Mouse (Mus musculus) liver, adult 2 months (tissue): ENCODE data around the gene Tcte1.

Experiments used
- CTCF ChIP-seq: fragments of 200-500 bp; IDR thresholded peaks from 2 replicates; pipeline ENCODE4 v1.5.1; 2011; ENCODE audit warnings: low read depth, low read length, control low read depth
- POLR2A ChIP-seq: fragments of 200-500 bp; IDR thresholded peaks from 2 replicates; pipeline ENCODE4 v1.6.1; 2011; ENCODE audit warnings: low read length, control low read depth; ENCODE audit not compliant: insufficient read depth; ENCODE audit errors: extremely low read depth

DNA sequence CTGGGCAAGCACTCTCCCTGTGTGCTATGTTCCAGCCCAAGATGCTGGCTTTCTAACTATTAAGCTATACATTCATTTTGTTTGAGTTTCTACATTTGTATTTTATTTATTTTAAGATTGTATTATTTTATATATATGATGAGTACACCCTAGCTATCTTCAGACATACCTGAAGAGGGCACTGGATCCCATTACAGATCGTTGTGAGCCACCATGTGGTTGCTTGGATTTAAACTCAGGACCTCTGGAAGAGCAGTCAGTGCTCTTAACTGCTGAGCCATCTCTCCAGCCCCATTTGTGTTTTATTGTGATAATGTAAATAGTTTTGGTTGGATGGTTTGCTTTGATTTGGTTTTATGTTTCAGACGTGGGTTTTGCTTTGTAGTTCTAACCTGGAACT, 23.7 kb upstream of the Tcte1 start:
- no peak for TF ChIP-seq CTCF
- TF ChIP-seq POLR2A = no peak
